Mouse (Mus musculus): ENCODE measurements at regions not wholly inside any gene's neighbourhood (a gene's known extent, or its start where the extent isn't known, plus 50 kb on each side); places are given as distances from the start of the nearest gene placed in this dataset.

DNA sequence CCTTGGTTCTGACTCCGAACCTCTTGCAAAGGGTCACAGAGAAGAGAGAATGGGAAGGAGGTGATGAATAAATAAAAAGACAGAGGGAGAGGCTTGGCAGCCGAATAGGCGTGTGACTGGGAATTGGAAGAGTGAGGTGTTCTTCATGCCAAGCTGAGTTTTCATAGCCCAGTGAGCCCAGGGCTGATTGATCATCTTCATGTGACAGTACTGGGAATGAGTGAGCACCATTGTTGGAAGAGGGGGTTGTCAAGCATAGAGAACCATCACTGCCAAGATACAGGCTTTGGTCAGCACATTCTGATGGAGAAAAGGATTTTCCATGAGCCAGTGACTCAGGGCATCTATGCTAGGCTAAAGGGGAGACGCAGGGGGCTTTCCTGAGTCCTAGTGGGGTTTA is 163.0 kb downstream of the Slc30a10 start:
- ATAC-seq (ENCODE audit: low TSS enrichment) = no peak

DNA sequence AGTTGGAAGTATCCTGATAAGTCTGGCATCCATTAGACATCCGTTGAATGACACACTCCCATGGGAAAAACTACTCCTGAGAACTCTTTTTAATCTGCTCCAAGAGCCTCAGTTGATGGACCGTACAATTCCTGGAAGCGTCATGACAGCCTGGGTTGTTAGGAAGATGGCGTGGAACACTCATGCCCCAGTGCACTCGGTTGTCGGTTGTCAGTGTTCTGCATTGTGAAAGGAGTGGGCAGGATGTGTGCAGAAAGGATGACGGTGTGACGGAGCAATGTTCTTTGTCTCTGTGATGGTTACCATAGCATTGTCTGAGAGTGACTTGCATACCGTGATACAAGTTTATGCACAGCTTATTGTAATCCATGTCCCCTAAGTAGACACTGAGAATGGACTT is 164.4 kb downstream of the Slc30a10 start:
- no peak for ATAC-seq (ENCODE audit: low TSS enrichment)

GRCm38 (mm10) chr1:185628401-185628800 is 173.8 kb downstream of the Slc30a10 start:
- no peak for ATAC-seq (ENCODE audit: low TSS enrichment)

DNA sequence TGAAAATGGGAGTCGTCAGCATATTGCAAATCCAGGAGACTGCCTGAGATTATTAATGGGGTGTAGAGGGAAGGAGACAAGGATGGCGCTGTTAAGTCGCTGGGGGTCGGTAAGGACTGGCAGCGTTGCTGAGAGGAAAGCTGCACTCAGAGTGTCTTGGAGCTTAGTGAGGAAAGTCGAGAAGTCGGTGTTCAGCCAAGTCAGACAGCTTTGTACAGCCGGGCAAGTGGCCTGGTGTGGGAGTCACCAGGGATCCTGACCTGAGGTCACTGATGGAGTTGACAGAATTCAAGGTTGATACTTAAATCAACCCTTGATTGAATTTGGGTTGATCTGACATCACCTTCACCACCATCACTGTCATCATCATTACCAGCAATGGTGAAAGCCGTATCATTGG is 175.3 kb downstream of the Slc30a10 start:
- ATAC-seq (ENCODE audit: low TSS enrichment) = no peak

DNA sequence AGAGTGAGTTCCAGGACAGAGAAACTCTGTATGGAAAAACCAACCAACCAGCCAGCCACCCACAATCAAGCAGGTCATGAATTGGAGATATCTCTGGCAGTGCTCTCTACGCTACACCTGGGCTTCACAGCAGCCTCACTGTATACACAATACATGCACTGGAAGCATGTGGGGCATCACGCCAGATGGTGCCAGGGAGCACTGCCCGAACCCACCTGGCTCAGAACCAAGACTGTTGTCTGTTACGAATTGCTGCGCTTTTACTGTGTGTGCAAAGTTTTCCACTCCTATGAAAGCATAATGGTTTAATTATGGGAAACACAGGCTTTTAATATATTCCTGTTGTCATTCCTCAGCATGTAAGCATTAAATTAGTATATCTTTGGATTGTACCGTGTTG is 184.0 kb downstream of the Slc30a10 start:
- no peak for ATAC-seq (ENCODE audit: low TSS enrichment)

GRCm38 (mm10) chr1:185639486-185639885 is 184.8 kb downstream of the Slc30a10 start:
- no peak for ATAC-seq (ENCODE audit: low TSS enrichment)

GRCm38 (mm10) chr1:185644026-185644425 is 189.4 kb downstream of the Slc30a10 start:
- ATAC-seq (ENCODE audit: low TSS enrichment) = no peak

DNA sequence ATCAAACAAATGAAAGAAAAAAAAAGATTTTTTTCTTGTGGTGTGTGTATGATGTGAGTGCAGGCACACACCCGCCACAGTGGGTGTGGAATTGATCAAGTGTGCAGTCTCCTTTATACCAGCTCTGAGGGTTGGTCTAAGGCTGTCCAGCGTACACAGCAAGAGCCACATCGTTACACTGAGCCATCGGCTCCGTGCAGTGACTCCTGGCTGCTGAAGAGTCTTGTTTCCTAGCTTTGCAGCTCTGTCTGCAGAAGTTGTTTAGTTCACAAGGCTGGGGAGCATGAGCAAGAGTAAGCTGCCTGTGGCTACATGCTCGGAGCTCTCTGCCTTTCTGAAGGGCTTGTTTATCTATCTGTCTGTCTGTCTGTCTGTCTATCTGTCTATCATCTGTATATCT is 193.5 kb downstream of the Slc30a10 start:
- no peak for ATAC-seq (ENCODE audit: low TSS enrichment)

DNA sequence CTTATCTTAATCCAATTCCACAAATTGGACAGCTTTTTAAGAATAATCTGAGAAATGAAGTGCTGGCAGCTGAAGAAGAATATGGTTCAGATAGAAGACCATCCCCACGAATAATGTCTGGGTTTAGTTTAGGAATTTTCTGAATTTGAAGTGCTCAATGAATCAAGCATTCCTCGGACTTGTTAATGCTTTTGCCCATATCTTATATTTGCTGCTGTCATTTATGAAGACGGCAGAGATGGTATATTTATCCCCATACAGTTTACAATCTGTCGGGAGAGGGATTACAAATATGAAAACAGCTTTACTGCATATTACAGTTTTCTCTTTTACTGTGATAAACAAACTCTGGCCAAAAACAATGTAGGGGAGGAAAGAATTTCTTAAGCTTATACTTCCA is 194.3 kb downstream of the Slc30a10 start:
- no peak for ATAC-seq (ENCODE audit: low TSS enrichment)

GRCm38 (mm10) chr1:185650926-185651325 is 196.3 kb downstream of the Slc30a10 start:
- ATAC-seq (ENCODE audit: low TSS enrichment) = no peak

- ATAC-seq (ENCODE audit: low TSS enrichment) = no peak
Measured at GRCm38 (mm10) chr1:185655021-185655420, 200.4 kb downstream of the Slc30a10 start.

- ATAC-seq (ENCODE audit: low TSS enrichment) = no peak
Measured at GRCm38 (mm10) chr1:185655461-185655860, 200.8 kb downstream of the Slc30a10 start.

DNA sequence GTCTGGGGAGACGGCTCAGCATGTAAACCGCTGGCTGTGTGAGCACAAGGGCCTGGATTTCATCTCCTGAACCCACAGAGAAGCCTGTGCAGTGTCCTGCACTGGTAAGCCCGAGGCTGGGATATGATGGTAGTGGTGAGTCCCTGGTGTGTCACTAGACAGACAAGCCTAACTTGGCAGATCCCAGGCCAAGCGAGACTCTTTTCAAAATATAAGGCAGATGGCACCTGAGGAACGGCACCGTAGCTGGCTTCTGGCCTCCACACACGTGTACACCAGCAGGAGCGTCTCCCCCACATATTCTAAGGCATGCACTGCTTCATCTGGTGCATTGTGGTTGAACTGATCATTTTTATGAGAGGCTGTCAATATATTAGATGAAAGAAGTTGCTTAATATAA is 202.6 kb downstream of the Slc30a10 start:
- ATAC-seq (ENCODE audit: low TSS enrichment) = no peak

DNA sequence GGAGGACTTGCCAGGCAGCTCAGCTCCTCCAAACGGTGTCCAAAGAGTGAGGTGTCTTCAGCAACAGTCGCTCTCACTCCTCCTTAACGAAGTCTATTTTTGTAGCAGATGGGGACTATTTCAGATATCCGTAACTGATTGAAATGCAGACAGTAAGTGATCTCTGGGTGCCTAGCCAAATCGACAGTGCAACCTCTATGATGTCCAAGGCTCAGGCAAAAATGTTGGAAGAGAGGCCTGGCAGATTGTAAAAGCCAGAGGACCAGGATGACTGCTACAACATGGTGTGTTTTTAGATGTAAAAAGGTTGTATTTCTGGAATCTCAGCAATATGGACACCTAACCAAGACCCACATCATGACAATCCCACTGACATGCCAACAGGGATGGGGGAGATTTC is 204.8 kb downstream of the Slc30a10 start:
- no peak for ATAC-seq (ENCODE audit: low TSS enrichment)

GRCm38 (mm10) chr1:185662336-185662735 is 207.7 kb downstream of the Slc30a10 start:
- ATAC-seq (ENCODE audit: low TSS enrichment) = no peak

- ATAC-seq (ENCODE audit: low TSS enrichment) = no peak
Measured at GRCm38 (mm10) chr1:185670029-185670741, 215.5 kb downstream of the Slc30a10 start.

GRCm38 (mm10) chr1:185672940-185673339 is 218.3 kb downstream of the Slc30a10 start:
- no peak for ATAC-seq (ENCODE audit: low TSS enrichment)

- ATAC-seq (ENCODE audit: low TSS enrichment) = no peak
Measured at GRCm38 (mm10) chr1:185675674-185676420, 221.2 kb downstream of the Slc30a10 start.

- ATAC-seq (ENCODE audit: low TSS enrichment) = peak; percentile 89
Measured at GRCm38 (mm10) chr1:185681610-185682457, 227.2 kb downstream of the Slc30a10 start.

DNA sequence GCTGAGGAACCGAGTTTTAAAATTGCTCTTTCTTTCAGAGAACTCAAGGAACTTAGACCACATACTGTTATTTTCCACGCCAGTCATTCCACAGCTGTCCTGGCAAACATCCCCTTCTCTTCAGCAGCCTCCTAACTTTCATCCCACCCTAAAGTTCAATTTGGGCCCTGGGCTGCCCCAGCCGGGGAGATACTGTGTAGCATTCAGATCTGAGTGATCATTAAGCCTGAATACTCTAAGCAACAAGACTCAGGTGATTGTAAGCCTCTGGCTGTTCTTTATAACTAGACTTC is 227.8 kb downstream of the Slc30a10 start:
- ATAC-seq (ENCODE audit: low TSS enrichment) = no peak

DNA sequence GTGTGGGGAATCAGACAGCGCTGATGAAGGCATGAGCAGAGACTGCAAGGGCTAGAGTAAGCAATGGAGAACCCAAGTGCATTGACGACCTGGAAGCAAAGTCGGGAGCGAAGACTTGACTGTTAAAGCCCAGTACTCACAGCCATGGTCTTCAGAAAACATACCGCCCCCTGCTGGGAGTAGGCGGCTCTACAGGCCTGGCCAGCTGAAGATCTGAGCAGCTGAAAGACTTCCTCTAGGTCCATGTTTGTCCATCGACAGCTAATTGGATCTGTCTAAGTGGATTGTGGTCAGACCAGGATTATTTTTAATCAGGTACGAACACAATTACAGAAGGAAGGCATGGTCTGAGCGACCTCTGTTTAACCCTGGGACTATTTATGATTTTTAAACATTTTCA is 230.0 kb downstream of the Slc30a10 start:
- no peak for ATAC-seq (ENCODE audit: low TSS enrichment)

DNA sequence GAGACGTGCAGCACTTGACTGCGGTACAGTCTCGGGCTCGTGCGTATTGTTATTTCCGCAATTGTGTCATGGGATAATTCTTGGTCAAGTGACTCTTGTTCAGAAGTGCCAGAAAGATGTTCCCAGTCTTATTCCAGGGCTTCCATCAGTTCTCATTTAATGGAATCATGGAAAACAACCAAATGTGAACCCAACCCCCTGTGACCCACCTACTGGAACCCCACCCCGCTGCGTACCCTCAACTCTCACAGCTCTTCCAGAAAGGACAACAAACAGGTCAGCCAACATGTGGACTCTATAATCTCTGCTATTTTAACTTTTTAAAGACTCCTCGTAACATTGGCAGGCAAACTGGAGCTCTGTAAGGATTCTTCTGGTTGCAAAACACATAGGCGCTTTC is 233.9 kb downstream of the Slc30a10 start:
- no peak for ATAC-seq (ENCODE audit: low TSS enrichment)

- no peak for ATAC-seq (ENCODE audit: low TSS enrichment)
Measured at GRCm38 (mm10) chr1:185695394-185695793, 240.7 kb downstream of the Slc30a10 start.
